29 mouse cellular contexts compared by ENCODE assay signal in genomic region chr17:80496607-80497170, GRCm38 (mm10). TPM values are rescaled to one million over a fixed set of nuclear protein-coding genes. Genes with fewer than 3 reads are reported as not detected.
A peak's percentile ranks its signal among the peaks of the same experiment; 100 is the strongest.
DNase-seq lines count a peak whose midpoint lies in the region; TF ChIP-seq lines count a peak whose summit lies in the region.
"Had no signal": no experiment of that assay in that cellular context is flagged by ENCODE, and none has a peak within 500 bp of the region (broad histone marks: within the 10 kb centered on the region; RNA-seq: fewer than 3 reads in every experiment).

No protein-coding gene starts in this region.

- H3K4me3 ChIP-seq in E14TG2a.4 (replicated peaks; ENCODE audit: low read length) = peak overlapping the region; percentile 55
- no peak overlapping the region for H3K4me3 ChIP-seq in layer of hippocampus, adult 2 months
- H3K4me3 ChIP-seq: embryonic facial prominence, embryonic 10.5 days; embryonic facial prominence, embryonic 13.5 days; erythroblast, embryonic 14.5 days; gastrocnemius, adult 2 months; heart, embryonic 10.5 days; heart, embryonic 13.5 days; hindbrain, embryonic 15.5 days had no signal

- no peak overlapping the region for H3K27ac ChIP-seq in layer of hippocampus, adult 2 months
- H3K27ac ChIP-seq: embryonic facial prominence, embryonic 10.5 days; embryonic facial prominence, embryonic 13.5 days; gastrocnemius, adult 2 months; heart, embryonic 10.5 days; heart, embryonic 13.5 days; hindbrain, embryonic 15.5 days had no signal

- TF ChIP-seq CTCF in E14TG2a.4 (conservative IDR thresholded peaks at IDR 0.05; ENCODE audit: low read length) = no peak
- TF ChIP-seq CTCF in layer of hippocampus, adult 2 months (conservative IDR thresholded peaks at IDR 0.05) = no peak

- DNase-seq in heart, adult 11 months = peak; percentile 57
- no peak for DNase-seq in heart, adult 8-10 months (ENCODE audit: low spot score)
- DNase-seq in ES-CJ7 (ENCODE audit: low read depth, low spot score) (peak; percentile 18), MEL-GATA-1-ER (ENCODE audit: extremely low read depth, low read depth) (peak; percentile 46)
- no peak for DNase-seq in cerebellum, adult 18-20 months
- DNase-seq in layer of hippocampus, adult 2 months (ENCODE audit: low spot score in 2 of 2) = no peak
- DNase-seq: adrenal gland, adult 2 months; adrenal gland, postnatal 14 days; B cell, adult 2 months; cerebellum, adult 11 months; cerebellum, adult 8-10 months; cerebellum, postnatal 10 days; cerebellum, postnatal 36 days; forebrain, postnatal 0 days; gastrocnemius, adult 2 months; gastrocnemius, postnatal 14 days; heart, adult 18-20 months; heart, postnatal 14 days; heart, postnatal 4 days; kidney, adult 11 months had no signal

- no peaks in the 10 kb centered on the region for H3K36me3 ChIP-seq in E14TG2a.4 (ENCODE audit: insufficient read depth, low read length)
- H3K36me3 ChIP-seq: embryonic facial prominence, embryonic 10.5 days; embryonic facial prominence, embryonic 13.5 days; heart, embryonic 10.5 days; heart, embryonic 13.5 days; hindbrain, embryonic 15.5 days had no signal

- H3K4me1 ChIP-seq in E14TG2a.4 (replicated peaks; ENCODE audit: low read depth, low read length) = peaks cover 60% of the 10 kb centered on the region
- H3K4me1 ChIP-seq: heart, embryonic 13.5 days; hindbrain, embryonic 15.5 days had no signal

- no peaks in the 10 kb centered on the region for H3K9me3 ChIP-seq in E14TG2a.4 (ENCODE audit: low read length)
- H3K9me3 ChIP-seq: embryonic facial prominence, embryonic 10.5 days; embryonic facial prominence, embryonic 13.5 days; heart, embryonic 10.5 days; hindbrain, embryonic 15.5 days had no signal

- H3K27me3 ChIP-seq in E14TG2a.4 (ENCODE audit: insufficient read depth, low read length) = no peaks in the 10 kb centered on the region
- H3K27me3 ChIP-seq: CH12.LX; embryonic facial prominence, embryonic 13.5 days; heart, embryonic 13.5 days; hindbrain, embryonic 15.5 days; Patski had no signal

RNA-seq across cellular contexts. Expression of gene Sos1, which starts 16.4 kb away (rescaled TPM):
- total RNA-seq in heart, adult 8-10 months (2022) = 10 to 100 TPM; 10.6 to 13.2 (median 12.2) TPM
- total RNA-seq in layer of hippocampus, adult 2 months (2021) = 10 to 100 TPM; 35.2 to 36.8 TPM

Comparison
In these comparisons a context has a peak if more than half of its experiments do, and no peak if none do; other contexts are left out.
1. DNase-seq: peak in heart, adult 11 months (single experiment), ES-CJ7 (single experiment) and MEL-GATA-1-ER (single experiment); none in heart, adult 8-10 months (single experiment), cerebellum, adult 18-20 months (0 of 2) and layer of hippocampus, adult 2 months (0 of 2).